Mouse (Mus musculus) spleen, postnatal 4 days (tissue): ENCODE results near the gene Tcte3.
"Not testable (repeated sequence)": the region's sequence is repeated elsewhere in the genome, so short reads cannot be mapped to it uniquely, and the experiment has no call there.

ENCODE experiments used
- DNase-seq, 2 experiments: peaks; one replicate each; pipeline ENCODE4 v3.0.0; 2022; ENCODE audit warnings: low spot score in 2 of 2

The Tcte3 gene

DNA sequence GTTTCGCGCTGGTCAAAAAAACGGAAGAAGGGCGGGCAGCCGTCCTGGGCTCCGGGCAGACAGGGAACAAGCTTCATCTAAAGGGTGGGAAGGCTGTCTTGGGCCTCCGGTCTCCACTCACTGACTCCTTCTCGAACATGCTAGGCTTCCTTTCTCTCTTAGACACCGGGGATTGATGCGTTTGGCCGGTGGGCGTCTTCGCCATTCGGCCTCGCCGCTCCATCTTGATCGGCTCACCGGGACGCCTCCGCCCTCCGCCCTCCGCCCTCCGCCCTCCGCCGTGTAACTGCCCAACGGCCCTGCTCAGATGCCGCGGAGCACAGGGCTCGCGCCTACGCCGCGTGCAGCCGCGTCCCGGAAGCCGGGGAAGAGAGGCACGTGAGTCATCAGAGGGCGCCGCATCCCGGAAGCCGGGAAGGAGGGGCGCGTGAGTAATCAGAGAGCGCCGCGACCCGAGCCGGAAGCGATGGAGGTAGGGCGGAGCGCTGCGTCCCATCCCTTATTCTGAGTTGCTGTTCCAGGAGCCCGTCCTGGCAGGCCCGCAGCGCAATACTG lies at the start of gene Tcte3, which contains the start of the genes Ermard and Gm3448:
TSS of gene Tcte3 (minus strand) at position 314 of the 555 bp plus-strand sequence.
TSS of gene Ermard (plus strand) at position 34 of the 555 bp plus-strand sequence.
TSS of gene Gm3448 (minus strand) at position 363 of the 555 bp plus-strand sequence.
- peak; percentile 47 to 71 for DNase-seq

GRCm38 (mm10) chr17:15088591-15089001 lies 47.3 kb upstream of the Tcte3 start:
- no peak for DNase-seq

DNA sequence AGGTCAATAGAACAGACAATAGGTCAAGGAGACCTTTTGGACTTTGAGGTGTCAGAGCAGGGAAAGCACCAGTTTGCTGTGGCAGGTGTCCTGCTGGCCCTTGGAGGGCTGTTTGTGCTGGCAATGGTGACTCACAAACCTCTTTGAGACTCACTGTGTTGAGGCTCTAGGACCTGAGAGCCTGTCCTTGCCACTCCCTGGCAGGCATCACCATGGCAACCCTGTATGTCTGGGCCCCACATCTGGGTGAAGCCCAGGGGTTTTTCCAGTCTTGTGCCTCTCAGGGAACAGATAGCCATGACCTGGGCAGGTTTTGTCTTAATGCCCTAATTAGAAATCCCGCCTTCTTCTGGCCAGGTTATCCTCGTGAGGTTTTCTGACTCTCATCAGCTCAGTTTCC lies 46.9 kb upstream of the Tcte3 start:
- DNase-seq, result no peak

- DNase-seq, result no peak
Measured at GRCm38 (mm10) chr17:15085006-15085405, 43.7 kb upstream of the Tcte3 start.

GRCm38 (mm10) chr17:15084226-15084848 lies 43.0 kb upstream of the Tcte3 start:
- DNase-seq, result peak in 1 of 2 experiments; percentile 29

GRCm38 (mm10) chr17:15077536-15077935 lies 36.2 kb upstream of the Tcte3 start:
- DNase-seq, result no peak

- no peak for DNase-seq
Measured at GRCm38 (mm10) chr17:15075033-15075432, 33.7 kb upstream of the Tcte3 start.

DNA sequence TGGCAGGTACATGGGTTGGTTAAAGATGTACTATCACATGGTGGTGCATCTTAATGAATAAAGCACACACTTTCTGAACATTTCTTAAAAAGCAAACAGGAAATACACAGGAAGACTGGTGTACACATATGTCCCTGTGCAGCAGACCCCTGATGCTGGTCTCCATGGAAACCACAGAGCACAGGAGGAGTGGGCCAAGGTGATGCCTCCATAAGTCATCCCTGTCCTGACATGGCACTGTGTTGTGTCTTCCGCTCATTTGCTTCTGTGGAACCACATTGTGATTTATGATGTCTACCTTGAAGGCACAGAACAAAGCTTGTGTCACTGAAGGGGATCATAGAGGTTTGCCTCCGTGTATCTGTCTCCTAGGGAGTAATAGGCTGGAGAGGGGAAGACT lies 30.9 kb upstream of the Tcte3 start:
- no peak for DNase-seq

DNA sequence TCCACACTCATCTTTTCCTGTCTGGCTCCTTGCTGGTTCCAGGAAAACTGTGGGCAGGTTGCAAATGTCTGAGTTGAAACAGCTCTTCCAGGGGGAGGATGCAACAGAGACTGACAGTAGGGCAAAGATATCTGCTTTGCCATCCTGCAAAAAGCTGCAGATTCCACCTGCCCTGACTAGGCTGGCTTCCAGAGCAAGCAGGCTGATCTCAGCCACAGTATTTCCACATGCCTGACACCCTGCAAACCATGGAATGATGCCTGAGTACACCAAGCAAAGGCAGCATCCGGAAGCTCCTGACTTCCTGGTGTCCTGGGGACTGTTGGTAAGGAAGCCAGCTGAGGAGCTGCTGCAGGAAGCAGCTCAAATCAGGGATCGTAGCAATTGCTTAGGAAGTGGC lies 27.8 kb upstream of the Tcte3 start:
- DNase-seq, result no peak

GRCm38 (mm10) chr17:15068040-15068792 lies 26.9 kb upstream of the Tcte3 start:
- DNase-seq, result no peak

DNA sequence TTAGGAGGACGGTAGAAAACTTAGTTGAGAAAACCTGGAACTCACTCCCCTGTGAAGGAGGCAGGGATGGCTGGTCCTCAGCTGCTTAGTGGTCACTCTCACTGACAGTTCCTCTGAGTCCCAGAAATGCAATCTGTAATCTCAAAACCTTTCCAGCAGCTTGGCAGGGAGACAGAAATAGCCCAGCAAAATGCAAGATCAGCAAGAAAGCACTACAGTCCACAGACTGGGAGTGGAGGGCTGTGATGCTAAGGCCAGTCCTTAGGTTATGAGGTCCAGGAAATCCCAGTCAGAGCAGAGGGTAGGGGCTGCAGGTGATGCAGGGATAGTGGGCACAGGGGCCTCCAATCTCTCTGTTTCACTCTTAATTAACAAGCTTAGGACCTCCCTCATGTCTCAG lies 25.6 kb upstream of the Tcte3 start:
- no peak for DNase-seq

DNA sequence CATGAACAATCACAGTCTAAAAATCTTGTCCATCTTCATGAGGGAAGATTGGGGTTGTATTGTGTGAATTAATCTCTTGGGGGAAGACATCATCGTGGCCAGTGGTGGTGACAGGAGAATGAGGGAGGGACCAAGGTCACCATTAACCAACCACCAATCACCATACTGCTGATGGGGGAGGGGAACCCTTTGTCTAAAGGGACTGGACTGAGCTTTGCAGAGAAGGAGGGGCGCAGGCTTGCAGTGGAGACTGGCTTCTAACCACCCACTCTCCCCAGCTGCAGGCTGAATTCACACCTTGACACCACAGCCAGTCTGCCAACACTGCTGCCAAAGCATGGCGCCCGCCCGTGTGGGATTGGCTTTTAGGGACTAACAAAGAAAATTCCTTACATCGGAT lies 24.8 kb upstream of the Tcte3 start:
- DNase-seq, result no peak

DNA sequence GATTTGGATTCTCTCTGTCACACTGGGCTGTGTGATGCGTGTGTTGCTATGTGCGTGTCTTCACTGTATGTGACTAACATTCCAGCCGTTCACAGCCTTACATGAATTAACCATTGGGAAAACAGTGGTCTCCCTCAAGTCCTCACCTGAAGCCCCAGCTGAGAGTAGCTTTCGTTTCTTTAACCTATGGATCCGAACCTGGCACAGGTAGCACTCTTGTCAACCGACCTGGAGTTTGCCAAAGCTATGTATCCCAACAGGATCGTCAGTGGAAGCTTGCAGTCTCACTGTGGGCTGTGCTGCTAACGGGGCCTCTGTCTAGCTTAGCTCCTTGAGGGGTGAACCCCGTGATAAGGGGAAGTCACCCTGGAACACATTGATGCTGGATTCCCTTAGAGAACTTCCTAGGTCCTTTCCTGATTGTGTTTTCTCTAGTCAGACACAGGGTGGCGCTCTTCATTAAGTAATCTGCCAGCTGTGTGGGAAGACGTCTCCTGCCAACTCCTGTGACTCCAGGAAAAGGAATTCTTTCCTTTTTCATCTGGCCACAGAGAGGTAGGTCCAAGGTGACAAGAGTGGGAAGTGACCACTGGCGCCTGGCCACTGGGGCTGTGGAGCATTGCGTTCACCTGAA lies 24.2 kb upstream of the Tcte3 start:
- no peak for DNase-seq

- DNase-seq, result peak; percentile 8 to 45
Measured at GRCm38 (mm10) chr17:15060356-15060755, 19.1 kb upstream of the Tcte3 start.

DNA sequence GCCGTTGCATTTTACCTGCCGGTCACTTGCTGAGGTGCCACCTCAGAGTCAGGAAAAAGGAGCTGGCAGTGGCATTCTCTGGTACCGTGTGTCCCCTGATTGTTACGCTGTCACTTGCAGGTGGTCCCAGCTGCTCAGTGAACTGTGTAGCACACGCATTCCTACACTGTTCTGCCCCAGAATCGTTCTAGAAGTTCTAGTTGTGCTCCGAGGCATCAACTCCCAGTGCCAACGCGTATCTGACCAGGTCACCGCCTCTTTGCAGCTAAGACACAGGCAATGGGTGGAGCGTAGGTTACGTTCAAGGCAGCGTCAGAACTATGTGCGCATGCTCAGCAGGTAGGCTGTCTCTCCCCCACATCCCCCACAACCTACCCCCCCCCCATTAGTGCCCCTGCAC lies 18.4 kb upstream of the Tcte3 start:
- peak; percentile 6 to 51 for DNase-seq

GRCm38 (mm10) chr17:15058161-15058591 lies 16.9 kb upstream of the Tcte3 start:
- DNase-seq, result peak; percentile 9 to 51

GRCm38 (mm10) chr17:15055925-15056324 lies 14.6 kb upstream of the Tcte3 start:
- peak; percentile 8 to 44 for DNase-seq

DNA sequence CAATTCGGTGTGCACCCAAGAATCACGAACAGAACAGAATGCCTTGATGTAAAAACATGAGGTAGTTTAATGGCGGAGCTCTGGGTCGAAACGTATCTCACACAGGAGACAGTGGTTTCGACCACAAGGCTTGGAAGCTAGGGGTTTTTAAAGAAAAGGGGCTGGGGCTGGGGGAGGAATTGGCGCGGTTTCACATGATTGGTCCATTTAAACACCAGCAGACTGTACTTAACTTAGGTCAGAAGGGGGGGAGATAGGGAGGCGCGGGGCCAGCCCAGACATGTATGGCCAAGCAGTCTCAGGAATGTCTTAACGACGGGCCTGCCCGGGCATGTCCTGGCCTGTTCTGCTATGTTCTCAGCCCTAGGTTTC lies 12.5 kb upstream of the Tcte3 start:
- peak in 1 of 2 experiments; percentile 58 for DNase-seq

GRCm38 (mm10) chr17:15053183-15053828 lies 12.0 kb upstream of the Tcte3 start:
- DNase-seq, result not testable (repeated sequence)

DNA sequence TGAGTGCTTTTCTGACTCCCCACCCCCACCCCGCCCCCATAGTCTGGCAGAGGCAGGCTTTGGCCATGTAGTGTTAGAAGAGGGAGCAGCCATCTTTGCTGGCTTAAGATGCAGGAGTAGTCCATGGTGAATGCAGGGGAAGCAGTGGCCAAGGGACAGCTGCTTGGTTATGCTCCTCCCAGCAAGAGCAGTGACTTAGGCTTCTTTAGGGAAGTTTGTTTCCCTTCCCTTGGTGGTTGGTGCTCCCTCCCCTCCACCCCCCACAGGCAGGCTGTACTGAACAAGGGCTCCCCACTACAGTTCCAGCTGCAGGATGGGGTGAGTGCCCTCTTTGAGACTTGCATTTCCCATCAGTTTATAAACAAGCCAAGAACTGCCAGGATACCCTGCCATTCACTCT lies 11.5 kb upstream of the Tcte3 start:
- DNase-seq, result not testable (repeated sequence)

DNA sequence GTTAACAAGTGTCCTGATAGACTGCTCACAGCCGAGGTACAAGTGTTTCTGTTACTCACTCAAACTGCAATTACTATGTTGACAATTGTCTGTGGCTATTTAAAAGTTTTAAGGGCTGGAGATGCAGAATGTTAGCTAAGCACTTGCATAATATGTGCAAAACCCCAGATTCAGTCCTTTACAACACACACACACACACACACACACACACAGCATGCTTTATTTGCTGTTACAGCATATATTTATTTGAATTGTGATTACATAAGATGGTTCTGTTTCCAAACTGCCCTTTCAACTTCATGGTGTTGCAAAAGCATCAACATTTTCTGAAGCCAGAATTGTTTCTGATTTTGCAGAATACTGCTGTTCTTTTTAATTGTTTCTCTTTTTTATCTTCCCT lies 9.1 kb upstream of the Tcte3 start:
- DNase-seq, result not testable (repeated sequence)

DNA sequence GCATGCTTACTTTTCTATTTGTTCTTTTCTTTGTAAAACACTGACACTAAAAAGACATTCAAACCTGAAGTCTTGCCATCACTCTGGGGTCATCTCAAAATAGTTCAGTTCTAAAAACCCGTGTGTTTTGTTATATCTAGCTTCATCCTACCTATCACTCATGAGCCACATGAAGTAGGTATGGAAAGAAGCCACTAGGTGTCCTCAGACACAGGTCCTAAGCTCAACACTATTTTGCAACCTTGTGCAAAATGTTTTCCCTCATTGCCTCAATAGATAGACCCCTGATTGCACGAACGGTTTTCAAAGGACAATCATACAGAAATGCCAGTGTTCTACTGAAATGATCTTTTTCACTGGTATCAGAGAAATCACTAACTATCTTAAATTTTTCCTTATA lies 833 bp downstream of the Tcte3 start:
- DNase-seq, result not testable (repeated sequence)
